Mouse (Mus musculus) testis, adult 2 months (tissue): ENCODE measurements around the gene Olfr1532-ps1. TPM values are rescaled to one million over a fixed set of nuclear protein-coding genes. Genes with fewer than 3 reads are reported as not detected.
"Not testable (repeated sequence)": the region's sequence is repeated elsewhere in the genome, so short reads cannot be mapped to it uniquely, and the experiment has no call there.

Source experiments
- H3K27ac ChIP-seq: fragments of 200-500 bp; 2 replicates; pipeline ENCODE4 v1.5.1; 2012; ENCODE audit warnings: low read depth, low read length; ENCODE audit not compliant: control insufficient read depth, insufficient read depth
- H3K27me3 ChIP-seq: fragments of 200-500 bp; 2 replicates; pipeline ENCODE4 v1.6.1; 2012; ENCODE audit warnings: mild to moderate bottlenecking, low read length, moderate library complexity; ENCODE audit not compliant: control insufficient read depth, insufficient read depth
- H3K36me3 ChIP-seq: fragments of 200-500 bp; 2 replicates; pipeline ENCODE4 v1.6.1; 2012; ENCODE audit warnings: mild to moderate bottlenecking, low read length; ENCODE audit not compliant: control insufficient read depth, insufficient read depth
- H3K4me1 ChIP-seq: fragments of 200-500 bp; 2 replicates; pipeline ENCODE4 v1.6.1; 2012; ENCODE audit warnings: low read length; ENCODE audit not compliant: control insufficient read depth, insufficient read depth
- H3K4me3 ChIP-seq: fragments of 200-500 bp; 2 replicates; pipeline ENCODE4 v1.5.1; 2012; ENCODE audit warnings: low read depth, mild to moderate bottlenecking, low read length, moderate library complexity, mixed read lengths; ENCODE audit not compliant: control insufficient read depth
- CTCF ChIP-seq: fragments of 200-500 bp; IDR thresholded peaks from 2 replicates; pipeline ENCODE4 v1.5.1; 2012; ENCODE audit warnings: low read depth, mild to moderate bottlenecking, inconsistent platforms, low read length, moderate library complexity; ENCODE audit not compliant: control insufficient read depth, insufficient read depth, insufficient replicate concordance
- POLR2A ChIP-seq: fragments of 200-500 bp; IDR thresholded peaks from 2 replicates; pipeline ENCODE4 v1.6.1; 2012; ENCODE audit warnings: low read depth, mild to moderate bottlenecking, inconsistent platforms, low read length, moderate library complexity; ENCODE audit not compliant: control insufficient read depth
- polyA plus RNA-seq: library from polyadenylated mRNA; depleted of rRNA; stranded (reverse); fragments of >200 nt; gene quantifications from 2 replicates; pipeline ENCODE4 v1.2.3, GENCODE M21; 2012; rRNA removed

Gene Olfr1532-ps1
- polyA plus RNA-seq, result not detected in 2 replicates

DNA sequence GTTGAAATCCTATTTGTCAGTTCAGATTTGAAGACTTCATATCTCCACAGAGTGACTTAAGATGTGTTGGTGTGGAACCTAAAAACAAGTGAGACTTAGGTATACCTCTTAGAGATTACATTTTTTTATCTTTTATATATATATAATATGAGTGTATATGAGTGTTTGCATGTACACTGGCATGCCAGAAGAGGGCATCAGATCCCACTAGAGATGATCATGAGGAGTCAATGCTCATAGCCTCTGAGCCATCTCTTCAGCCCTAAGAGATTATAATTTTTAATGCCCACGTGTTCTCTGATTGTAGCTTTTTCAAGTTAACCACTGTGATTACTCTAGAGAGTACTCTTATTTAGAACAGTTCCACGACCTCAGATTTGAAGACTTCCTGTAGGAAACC is at the start of gene Olfr1532-ps1:
TSS of gene Olfr1532-ps1 (plus strand) at position 326 of the 400 bp plus-strand sequence.
- Histone ChIP-seq H3K4me1 (no peaks in the 10 kb centered on the region), H3K36me3 (no peaks in the 10 kb centered on the region), H3K4me3 (no peak within 1 kb of the TSS), H3K27me3 (no peaks in the 10 kb centered on the region), H3K27ac (no peak within 1 kb of the TSS)
- TF ChIP-seq POLR2A (no peak), CTCF (no peak)

DNA sequence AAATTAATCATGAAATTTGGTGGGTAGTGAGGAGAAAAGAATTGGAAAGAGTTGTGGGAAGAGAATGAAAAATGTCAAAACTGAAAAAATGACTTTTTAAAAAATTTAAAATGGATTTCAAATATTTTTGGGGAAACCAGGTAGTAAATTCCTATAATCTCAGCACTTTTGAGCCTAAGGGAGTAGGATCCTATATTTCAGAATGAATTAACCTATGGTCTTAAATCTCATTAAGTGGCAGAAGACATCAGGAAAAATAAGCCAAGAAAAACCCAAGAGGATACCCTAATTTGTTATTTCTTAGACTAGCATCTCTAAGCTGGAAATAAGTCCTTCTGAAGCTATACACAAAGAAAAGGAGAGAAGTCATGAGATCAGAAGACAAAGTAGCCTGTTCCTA is 44.9 kb upstream of the Olfr1532-ps1 start, which contains the start of gene Olfr704:
TSS of gene Olfr704 (plus strand) at position 301 of the 400 bp plus-strand sequence.
- Histone ChIP-seq H3K27ac (no peak within 1 kb of the TSS), H3K4me3 (no peak within 1 kb of the TSS), H3K27me3 (no peaks in the 10 kb centered on the region), H3K36me3 (no peaks in the 10 kb centered on the region), H3K4me1 (no peaks in the 10 kb centered on the region)
- TF ChIP-seq POLR2A (no peak), CTCF (no peak)

DNA sequence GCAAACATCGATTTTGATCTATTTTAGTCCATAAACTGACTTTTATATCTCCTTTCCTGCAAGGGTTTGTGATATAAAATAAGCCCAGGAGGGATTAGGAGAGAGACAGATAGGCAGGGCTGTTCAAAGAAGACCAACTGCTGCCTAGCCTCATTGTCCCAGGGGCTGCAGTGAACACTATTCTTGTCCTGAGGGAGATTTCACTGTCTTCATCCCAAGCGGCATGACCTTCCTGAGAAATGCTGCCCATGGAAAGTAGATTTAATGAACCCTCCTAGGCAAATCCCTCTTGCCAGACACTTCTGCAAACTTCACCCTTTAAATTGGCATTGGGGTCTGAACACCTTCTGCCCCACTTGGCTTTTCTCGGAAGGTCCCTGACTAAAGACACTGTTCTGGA is 31.0 kb upstream of the Olfr1532-ps1 start, which contains the start of gene Olfr705:
TSS of gene Olfr705 (minus strand) at position 101 of the 400 bp plus-strand sequence.
- Histone ChIP-seq H3K27ac (no peak within 1 kb of the TSS), H3K4me1 (no peaks in the 10 kb centered on the region), H3K4me3 (no peak within 1 kb of the TSS), H3K36me3 (no peaks in the 10 kb centered on the region), H3K27me3 (no peaks in the 10 kb centered on the region)
- TF ChIP-seq POLR2A (no peak), CTCF (no peak)

DNA sequence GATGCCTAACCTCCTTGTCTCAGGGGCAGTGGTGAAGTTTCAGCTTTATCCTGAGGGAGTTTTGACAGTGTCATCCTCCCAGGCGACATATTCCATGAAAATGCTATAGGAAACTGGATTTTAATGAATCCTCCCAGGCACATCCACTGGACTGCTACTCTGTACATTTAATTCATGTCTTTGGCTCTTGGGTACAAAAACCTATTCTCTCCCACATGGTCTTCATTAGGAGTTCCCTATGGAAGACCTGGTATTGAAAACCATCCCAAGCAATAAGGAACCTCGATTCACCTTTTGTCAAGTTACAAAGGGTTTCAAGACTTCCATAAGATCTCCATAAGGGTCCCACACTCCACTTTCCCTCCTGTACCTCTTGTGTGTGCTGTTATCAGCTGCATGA is 19.7 kb upstream of the Olfr1532-ps1 start, which contains the start of gene Olfr706:
TSS of gene Olfr706 (minus strand) at position 101 of the 400 bp plus-strand sequence.
- no peak within 1 kb of the TSS for H3K27ac ChIP-seq
- H3K4me3 ChIP-seq, result no peak within 1 kb of the TSS
- H3K4me1 ChIP-seq, result no peaks in the 10 kb centered on the region
- H3K27me3 ChIP-seq, result no peaks in the 10 kb centered on the region
- H3K36me3 ChIP-seq, result no peaks in the 10 kb centered on the region
- TF ChIP-seq POLR2A (no peak), CTCF (no peak)

DNA sequence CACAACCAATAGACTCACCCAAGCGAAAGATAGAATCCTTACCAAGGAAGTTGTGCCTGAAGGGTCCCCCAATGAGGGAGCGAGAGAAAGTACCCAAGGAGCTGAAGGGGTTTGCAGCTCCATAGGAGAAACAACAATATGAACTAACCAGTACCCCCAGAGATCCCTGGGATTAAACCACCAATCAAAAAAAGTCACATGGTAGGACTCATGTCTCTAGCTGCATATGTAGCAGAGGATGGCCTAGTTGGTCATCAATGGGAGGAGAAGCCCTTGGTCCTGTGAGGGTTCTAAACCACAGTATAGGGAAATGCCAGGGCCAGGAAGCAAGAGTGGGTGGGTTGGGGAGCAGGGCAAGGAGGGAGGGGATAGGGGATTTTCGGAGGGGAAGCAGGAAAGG is 6.7 kb upstream of the Olfr1532-ps1 start, which contains the start of gene Olfr707:
TSS of gene Olfr707 (minus strand) at position 101 of the 400 bp plus-strand sequence.
- not testable (repeated sequence) for H3K4me3 ChIP-seq, H3K27ac ChIP-seq, H3K36me3 ChIP-seq, H3K27me3 ChIP-seq, H3K4me1 ChIP-seq

DNA sequence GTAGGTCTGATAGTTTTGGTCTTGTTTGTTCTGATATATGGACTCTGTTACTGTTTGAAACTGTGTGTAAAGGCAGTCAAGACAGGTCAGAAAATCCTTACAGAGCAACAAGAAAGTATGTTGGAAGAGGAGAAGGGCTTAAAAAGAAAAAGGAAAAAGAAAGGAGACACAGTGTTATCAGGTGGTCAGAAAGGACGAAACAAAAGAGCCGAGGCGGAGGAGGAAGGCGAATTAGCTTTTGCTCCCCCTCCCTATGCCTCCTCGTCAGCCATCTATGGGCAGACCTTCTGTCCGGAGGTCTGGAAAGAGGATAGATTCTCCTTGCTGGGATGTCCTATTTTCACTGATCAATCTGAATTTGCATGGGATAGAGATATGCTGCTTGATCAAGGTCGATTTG is 13.2 kb downstream of the Olfr1532-ps1 start:
- not testable (repeated sequence) for H3K4me1 ChIP-seq, H3K27me3 ChIP-seq, H3K27ac ChIP-seq, H3K4me3 ChIP-seq, H3K36me3 ChIP-seq

DNA sequence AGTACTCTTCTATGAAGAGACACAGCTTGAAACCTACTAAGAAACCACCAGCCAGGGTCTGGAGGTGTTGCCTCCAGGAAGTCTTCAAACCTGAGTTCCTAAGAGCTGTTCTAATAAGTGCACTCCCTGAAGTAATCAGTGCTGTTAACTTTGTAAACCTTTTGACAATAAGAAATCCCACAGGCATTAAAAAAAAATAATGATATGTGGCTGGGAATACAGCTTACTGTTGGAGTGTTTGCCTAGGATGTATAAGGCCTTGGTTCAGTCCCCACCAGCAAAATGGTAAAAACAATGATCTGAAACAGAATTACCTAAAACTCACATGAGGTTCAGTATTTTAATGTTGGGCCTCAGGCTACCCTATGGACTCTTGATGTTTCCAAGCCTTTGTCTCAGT is 24.3 kb downstream of the Olfr1532-ps1 start, which contains the start of gene Olfr709-ps1:
TSS of gene Olfr709-ps1 (minus strand) at position 101 of the 400 bp plus-strand sequence.
- Histone ChIP-seq H3K27ac (no peak within 1 kb of the TSS), H3K4me1 (no peaks in the 10 kb centered on the region), H3K36me3 (no peaks in the 10 kb centered on the region), H3K4me3 (no peak within 1 kb of the TSS), H3K27me3 (no peaks in the 10 kb centered on the region)
- TF ChIP-seq CTCF (no peak), POLR2A (no peak)

DNA sequence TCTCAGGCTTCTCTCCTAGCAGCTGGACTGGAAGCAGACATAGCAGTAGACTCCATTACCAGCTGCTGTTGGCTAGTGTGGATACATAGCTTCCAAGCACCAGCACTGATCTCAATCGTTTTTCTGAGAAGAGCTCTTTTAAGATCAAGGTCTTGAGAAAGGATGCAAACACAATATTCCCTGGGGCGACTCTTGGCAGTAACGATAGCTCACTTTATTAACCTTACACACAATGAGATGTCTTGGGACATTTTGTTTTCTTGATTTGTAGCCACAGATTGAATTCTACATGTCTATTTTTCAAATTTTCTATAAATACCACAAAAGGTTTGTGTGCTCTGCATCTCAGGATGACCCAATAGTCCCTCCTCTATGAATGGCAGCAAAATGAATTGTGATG is 40.4 kb downstream of the Olfr1532-ps1 start, which contains the start of gene Olfr710:
TSS of gene Olfr710 (minus strand) at position 101 of the 400 bp plus-strand sequence.
- no peaks in the 10 kb centered on the region for H3K4me1 ChIP-seq
- no peak for TF ChIP-seq POLR2A
- TF ChIP-seq CTCF, result no peak
- H3K27me3 ChIP-seq, result no peaks in the 10 kb centered on the region
- H3K36me3 ChIP-seq, result no peaks in the 10 kb centered on the region
- H3K27ac ChIP-seq, result no peak within 1 kb of the TSS
- no peak within 1 kb of the TSS for H3K4me3 ChIP-seq
